Mouse (Mus musculus): ENCODE data around the gene Tceal9. TPM values are rescaled to one million over a fixed set of nuclear protein-coding genes. Genes with fewer than 3 reads are reported as not detected.

Tceal9 gene
- total RNA-seq (2014; fragmentation: Nextera tagmentation) (86.2 and 117 TPM in 2 replicates), total RNA-seq (2017) (259 and 379 TPM in 2 replicates)

DNA sequence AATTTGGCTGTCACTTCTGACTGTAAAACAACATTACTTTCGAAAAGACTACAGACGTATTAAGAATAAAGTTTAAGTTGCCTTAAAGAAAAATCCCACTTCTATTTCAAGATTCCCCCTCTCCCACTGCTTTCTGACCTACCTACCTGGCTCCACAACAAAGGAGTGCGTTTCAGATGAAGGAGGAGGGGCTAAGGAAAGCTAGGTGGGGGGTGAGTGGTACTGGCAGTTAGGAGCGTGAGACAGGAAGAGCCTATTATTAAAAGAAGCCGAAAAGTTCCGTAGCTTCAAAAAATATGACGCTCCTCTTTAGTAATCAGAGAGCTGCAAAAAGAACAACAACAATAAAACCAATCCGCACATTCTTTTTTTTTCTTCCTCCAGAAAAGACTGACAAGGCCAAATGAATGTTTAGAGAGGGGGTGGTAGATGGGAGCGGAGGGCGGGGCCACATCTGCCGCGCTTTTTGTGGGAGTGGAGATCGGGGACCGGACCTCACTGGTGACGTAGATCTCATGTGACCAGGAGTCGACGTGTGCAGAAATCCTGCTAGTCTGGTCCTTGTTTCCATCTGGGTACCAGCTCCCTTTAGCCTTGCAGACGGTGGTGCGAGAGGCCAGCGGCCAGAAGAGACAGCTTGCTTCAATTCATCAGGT is at the start of gene Tceal9:
Gene Tceal9 (plus strand): TSS at position 506 of the 656 bp plus-strand sequence.
- ATAC-seq (replicated peaks; ENCODE audit: low FRiP score, low TSS enrichment, poor library complexity, severe bottlenecking) = peak; percentile 100

DNA sequence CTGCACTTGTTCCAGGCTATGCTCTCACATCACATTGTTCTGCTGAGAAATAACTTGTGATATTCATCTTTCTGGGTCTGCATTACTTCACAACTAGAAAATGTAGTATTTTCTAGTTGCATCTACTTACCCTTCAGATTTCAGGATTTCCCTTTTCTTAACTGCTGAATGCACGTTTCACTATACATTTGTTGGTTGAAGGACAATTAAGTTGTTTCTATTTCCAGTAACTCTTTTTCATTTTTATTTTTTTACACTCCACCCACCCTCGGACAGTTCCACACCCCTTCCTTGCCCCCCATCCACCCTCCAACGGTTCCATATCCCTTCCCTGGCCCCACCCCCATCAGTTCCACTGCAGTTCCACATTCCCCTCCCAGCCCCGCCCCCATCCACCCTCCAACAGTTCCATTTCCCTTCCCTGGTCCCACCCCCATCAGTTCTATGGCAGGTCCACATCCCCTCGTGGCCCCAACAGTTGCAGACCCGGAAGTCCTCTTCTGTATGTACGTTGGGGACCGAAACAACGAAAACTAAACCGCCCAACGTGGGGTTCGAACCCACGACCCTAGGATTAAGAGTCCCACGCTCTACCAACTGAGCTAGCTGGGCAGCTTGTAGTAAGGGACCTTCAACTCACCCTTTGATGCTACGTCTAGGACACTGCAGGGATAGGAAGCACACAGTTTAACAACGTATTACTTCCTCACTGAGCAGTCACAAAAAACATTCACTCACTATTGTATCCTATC is 49.5 kb upstream of the Tceal9 start:
- ATAC-seq (replicated peaks; ENCODE audit: low FRiP score, low TSS enrichment, poor library complexity, severe bottlenecking) = no peak

DNA sequence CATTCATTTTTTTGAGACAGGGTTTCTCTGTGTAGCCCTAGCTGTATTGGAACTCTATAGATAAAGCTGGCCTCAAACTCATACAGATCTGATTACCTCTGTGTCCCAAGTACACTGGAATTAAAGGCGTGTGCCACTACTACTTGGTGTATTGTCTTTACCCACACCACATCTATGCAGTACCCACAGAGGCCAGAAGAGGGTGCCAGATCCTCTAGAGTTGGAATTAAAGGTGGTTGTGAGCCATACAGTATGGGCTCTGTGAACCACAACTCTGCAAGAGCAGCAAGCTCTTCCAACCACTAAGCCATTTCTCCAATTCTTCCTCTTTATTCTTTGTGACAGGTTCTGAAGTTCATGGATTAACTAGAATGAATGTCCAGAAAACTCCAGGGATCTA is 48.0 kb upstream of the Tceal9 start:
- peak; percentile 85 for ATAC-seq (replicated peaks; ENCODE audit: low FRiP score, low TSS enrichment, poor library complexity, severe bottlenecking)

DNA sequence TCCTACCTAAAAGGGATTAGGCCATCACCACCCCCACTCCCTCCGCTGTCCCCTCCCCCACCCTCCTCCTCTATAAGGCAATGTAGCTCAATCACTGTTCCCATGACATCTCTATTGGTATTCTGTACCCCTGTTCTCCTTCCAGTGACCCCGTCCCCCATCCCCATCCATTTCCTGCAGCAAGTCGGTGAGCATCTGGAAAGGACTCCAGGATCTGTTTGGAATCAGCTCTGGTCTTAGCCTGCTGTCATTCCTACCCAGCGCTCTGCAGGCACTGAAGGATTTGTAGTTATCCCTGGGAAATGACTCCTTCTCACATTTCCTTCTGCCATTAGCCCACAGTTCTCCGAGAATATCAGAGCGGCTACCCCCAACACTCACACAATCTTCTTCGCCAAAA is 41.6 kb upstream of the Tceal9 start:
- ATAC-seq (replicated peaks; ENCODE audit: low FRiP score, low TSS enrichment, poor library complexity, severe bottlenecking) = no peak

DNA sequence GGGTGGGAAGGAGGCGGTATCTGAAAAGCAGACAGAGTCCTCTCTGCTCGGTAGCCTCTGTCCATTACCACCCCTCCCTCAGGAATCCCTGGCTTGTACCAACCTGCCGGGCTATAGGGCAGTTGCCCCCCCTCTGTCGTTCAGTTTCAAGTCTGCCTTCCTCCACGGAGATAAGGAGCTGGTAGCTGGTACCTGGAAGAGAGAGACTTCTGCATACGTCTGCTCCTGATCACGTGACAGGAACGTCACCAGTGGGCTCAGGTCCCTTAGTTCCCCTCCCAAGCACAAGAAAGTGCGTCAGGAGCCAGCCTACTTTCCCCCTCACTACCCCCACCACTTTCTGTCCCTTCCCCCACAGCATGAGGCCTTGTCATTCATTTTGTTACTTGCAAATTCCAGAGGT is 41.2 kb upstream of the Tceal9 start, which contains the start of gene Tceal5:
Gene Tceal5 (minus strand): TSS at position 213 of the 403 bp plus-strand sequence.
- no peak; the same call in 1 of the 2 replicates for ATAC-seq (replicated peaks; ENCODE audit: low FRiP score, low TSS enrichment, poor library complexity, severe bottlenecking)

DNA sequence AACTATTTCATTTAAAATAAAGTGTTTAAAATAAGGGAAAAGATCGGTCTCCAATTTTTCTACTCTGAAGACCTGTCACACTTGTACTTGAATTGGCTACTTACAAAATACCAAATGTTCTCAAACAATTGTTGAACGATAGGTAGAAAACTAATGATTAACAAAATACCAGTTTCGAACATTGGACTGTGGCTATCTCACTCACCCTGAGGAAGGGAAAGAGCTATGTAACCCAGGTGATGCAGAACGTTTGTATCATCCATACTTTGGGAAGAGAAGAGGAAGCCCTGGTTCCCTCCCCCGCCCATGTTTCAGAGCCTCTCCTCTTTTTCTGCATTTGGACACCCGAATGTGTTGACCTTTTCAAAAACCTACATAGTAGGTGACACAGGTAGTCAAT is 40.5 kb upstream of the Tceal9 start:
- ATAC-seq (replicated peaks; ENCODE audit: low FRiP score, low TSS enrichment, poor library complexity, severe bottlenecking) = no peak

DNA sequence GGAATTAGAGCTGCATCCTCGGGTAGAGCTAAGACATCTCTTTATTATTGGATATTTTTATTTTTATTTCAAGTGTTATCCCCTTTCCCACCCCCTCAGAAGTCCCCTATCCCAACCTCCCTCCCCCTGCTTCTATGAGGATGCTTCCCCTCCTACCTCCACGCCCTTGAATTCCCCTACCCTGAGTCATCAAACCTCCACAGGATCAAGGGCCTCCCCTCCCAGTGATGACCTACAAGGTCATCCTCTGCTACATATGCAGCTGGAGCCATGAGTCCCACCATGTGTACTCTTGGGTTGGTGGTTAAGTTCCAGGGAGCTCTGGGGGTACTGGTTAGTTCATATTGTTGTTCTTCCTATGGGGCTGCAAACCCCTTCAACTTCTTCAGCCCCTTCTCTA is 31.5 kb upstream of the Tceal9 start:
- no peak for ATAC-seq (replicated peaks; ENCODE audit: low FRiP score, low TSS enrichment, poor library complexity, severe bottlenecking)

DNA sequence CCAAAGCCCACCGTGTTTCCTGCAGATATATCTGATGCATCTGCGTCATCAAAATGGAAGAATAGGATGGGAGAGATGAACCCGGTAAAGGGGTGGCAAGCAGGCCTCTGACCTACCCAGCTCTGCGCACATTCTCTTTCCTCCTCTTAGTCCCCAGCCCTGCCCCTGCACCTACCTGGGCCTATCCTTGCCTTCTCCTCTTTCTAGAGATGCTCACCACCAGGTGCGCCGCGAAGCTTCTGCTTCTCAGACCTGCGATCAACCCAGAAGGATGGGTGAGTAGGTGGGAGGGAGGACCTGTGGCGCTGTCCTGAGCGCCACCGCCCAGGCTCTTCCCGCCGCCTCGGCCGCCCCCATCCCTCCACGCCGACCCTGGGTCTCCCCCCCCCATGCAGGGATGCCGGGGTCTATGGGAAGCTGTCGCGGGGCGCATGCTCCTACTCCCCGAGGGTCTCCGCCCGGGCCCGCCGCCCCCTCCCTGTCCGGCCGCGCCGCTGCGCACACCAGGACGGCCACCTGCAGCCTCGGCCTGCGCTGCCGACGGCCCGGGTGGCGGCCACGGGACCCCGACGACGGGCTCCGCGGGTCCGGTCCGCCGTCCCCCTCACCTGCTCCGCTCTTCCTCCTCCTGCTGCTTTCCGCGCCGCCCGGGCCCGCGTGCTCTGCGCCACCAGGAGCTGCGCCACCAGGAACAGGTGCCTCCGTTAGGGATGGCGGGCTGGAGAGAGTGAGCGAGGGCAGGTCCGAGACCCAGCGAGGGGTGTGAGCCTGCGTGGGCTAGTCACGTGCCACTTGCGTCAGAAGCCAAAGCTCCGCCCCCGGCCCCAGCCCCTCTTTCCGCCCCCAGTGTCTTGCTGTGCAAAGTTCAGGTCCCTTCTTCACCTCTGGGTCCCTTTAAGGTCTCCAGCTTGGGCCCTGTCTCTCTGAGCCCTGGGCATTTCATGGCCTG is 29.9 kb upstream of the Tceal9 start, which contains the start of the genes Tceal7 and Bex1:
Gene Tceal7 (plus strand): TSS at position 51 of the 949 bp plus-strand sequence.
Gene Bex1 (minus strand): TSS at position 785 of the 949 bp plus-strand sequence.
- peak; percentile 77 for ATAC-seq (replicated peaks; ENCODE audit: low FRiP score, low TSS enrichment, poor library complexity, severe bottlenecking)

DNA sequence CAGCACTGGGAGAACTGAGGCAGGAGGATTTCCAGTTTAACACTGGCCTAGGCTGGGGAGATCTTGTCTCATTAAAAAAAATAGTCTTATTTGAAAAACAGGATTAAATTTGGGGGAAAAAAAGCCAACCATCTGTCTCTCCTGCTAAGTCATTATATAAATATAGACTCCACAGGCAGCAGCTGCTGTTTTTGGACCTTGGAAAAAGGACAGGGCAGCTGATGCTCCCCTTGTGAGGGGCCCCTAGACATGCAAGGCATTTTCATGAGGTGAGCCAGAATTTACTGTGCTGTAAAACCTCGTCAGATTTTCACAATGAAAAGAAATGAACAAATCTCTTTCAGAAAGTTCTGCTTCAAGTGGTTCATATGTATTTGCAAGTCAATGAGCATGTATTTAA is 28.6 kb upstream of the Tceal9 start:
- ATAC-seq (replicated peaks; ENCODE audit: low FRiP score, low TSS enrichment, poor library complexity, severe bottlenecking) = no peak

DNA sequence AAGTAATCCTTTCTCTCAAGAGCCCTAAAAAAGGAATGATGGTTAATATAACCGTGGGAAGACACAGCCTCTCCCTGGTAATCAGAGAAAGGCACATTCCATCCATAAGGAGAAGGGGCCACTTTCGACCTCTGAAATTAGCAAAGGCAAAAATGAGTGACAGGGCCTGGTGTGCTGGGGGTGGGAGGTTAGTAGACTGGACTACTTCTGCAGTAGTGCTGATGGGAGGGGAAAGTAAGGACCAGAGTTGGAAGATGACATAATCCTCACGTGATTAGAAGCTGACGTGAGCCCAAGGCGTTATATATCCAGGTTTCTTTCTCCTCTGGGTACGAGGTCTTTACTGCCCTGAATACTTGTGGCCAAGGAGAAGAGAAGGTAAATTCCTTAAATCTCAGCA is 21.2 kb upstream of the Tceal9 start:
- ATAC-seq (replicated peaks; ENCODE audit: low FRiP score, low TSS enrichment, poor library complexity, severe bottlenecking) = no peak

DNA sequence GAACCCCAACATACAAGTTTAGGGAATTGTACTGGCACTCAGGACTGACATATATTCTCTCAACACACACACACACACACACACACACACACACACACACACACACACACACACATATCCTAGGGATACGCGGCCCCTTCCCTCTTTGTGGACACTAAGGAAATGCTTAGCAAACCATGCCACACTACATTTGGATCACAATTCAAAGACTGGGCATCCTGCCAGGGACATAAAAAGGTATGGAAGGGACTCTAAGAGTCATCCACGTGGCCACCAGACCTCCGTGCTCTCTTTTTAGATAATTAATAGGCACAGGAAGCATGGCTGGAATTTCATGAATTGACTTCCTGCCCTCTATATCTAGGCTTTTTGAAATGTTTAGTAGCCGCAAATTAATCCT is 17.1 kb upstream of the Tceal9 start:
- ATAC-seq (replicated peaks; ENCODE audit: low FRiP score, low TSS enrichment, poor library complexity, severe bottlenecking) = no peak

DNA sequence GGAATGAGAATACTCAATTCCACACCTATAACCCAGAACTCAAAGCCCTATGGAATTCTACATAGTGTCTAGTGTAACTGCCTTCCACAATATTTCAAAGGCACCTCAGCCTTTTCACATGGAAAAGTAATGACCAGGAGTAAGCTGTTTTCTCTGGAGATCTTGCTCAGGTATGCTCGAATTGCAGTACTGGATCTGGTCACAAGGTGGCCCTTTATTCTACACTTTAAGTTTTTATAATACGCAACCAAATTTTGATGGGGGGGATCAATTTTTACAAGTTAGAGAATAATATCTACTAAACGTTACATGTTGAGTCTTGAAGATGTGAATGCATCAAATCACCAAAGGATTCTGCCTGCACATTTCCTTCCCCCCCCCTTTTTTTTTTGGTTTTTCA is 6.8 kb upstream of the Tceal9 start:
- no peak for ATAC-seq (replicated peaks; ENCODE audit: low FRiP score, low TSS enrichment, poor library complexity, severe bottlenecking)

DNA sequence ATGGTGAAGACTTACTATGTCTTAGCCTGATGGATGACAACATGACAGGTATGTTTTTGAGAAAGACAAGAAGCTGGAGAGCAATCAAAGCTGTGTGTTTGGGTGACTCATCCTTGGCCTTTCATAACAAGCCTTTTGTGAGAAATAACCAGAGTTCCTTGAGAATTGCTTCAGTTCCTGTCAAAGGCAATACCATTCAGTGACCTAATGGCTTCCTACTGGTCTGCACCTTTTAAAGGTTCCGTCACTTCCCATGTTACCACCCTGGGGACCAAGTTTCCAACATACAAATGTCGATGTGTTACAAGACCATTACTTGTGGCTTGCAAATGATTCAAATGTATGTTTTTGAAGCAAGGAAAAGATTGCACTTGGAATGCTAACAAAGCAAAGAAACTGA is 1.7 kb upstream of the Tceal9 start:
- ATAC-seq (replicated peaks; ENCODE audit: low FRiP score, low TSS enrichment, poor library complexity, severe bottlenecking) = no peak

DNA sequence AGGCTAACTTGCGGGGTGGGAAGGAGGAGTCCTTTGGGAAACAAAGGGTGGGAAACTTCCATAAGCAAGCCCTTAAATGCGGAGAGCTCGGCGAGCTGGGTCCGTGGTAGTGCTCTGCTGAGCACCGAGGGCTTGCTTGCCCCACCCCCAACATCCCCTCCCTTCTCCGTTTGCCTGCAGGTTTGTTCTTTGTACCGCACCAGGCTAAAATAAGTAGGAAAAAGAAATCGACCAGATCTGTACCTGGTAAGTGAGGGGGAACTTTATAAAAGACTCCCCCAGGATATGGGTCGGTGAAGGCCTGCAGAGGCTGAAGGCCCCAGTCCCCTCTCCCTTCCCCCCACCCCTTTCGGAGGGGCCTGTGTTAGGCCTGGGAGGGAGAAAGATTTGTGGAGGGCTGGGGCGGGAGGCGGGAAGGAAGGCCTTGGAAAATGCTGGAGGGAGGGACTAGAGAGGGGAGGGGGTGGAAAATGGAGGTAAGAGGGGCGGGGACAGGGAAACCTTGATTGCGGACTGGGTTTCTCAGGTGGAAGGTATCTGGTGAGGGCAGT is 717 bp downstream of the Tceal9 start:
- peak; percentile 31; the same call in 1 of the 2 replicates for ATAC-seq (replicated peaks; ENCODE audit: low FRiP score, low TSS enrichment, poor library complexity, severe bottlenecking)

DNA sequence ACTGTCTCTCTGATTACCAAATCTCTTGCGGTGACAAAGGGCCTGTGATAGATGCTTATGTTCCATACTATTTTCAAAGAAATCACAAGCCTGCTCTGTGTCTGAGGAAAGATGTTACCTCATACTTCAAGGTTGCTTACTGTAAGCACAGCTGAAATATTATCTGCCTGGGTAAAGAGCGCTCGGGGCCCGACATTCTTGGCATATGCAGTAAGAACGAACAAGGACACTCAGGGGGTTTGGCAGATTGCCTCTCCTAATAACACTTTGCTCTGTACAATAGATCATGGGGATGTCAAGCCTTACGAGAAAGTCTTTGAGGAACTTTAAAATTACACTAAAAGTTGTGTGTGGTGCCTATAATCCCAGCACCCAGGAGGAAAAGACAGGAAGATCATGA is 3.9 kb downstream of the Tceal9 start:
- no peak for ATAC-seq (replicated peaks; ENCODE audit: low FRiP score, low TSS enrichment, poor library complexity, severe bottlenecking)

DNA sequence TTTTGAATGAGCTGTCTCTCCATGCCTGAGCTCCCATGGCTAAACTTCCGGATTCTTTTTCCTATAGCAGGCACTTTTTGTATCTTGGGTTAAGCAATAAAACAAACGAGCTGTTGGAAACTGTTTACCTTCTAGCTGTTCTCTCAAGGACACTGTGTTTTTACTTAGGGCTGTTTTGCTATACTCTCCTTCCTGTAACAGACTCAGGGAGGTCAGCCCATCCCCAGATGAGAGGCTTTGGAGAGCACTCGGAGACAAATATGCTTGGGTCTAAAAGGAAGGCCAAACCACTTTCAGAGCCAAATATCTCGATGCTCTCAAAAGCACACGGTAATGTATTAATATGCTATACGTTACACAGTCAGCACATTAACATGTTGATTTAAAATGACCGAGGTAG is 4.8 kb downstream of the Tceal9 start:
- no peak for ATAC-seq (replicated peaks; ENCODE audit: low FRiP score, low TSS enrichment, poor library complexity, severe bottlenecking)

DNA sequence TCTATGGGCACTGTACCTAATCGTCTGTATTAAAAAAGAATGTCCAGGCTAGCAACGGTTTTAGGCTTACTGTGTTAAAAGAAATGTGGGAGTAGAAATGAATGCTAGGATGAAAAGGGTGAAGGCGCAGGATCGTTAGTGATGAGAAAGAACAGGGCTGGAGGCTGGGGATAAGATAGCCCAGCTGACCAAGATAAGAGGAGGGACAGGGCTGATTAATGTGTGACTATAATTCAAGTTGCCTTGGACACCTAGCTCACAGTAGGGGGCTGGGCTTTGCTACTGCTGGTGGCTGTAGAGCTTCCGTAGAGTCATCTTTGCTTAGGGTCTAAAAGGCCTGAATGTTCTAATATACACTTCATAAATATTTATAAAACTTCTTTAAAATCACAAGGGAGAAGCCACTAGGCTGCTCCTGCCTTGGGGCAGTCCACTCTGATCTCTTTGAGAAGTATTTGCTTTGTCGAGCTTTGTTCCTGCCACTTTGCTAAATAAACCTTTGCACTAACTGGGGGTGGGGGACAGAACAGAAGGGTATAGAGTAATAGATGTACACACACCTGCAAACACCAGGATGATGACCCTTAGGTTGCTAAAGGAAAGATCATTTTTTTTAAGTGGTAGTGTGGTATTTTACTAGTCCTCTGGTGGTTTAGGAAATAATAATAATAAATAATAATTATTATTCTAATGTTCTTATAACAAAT is 7.3 kb downstream of the Tceal9 start:
- ATAC-seq (replicated peaks; ENCODE audit: low FRiP score, low TSS enrichment, poor library complexity, severe bottlenecking) = peak; percentile 93

DNA sequence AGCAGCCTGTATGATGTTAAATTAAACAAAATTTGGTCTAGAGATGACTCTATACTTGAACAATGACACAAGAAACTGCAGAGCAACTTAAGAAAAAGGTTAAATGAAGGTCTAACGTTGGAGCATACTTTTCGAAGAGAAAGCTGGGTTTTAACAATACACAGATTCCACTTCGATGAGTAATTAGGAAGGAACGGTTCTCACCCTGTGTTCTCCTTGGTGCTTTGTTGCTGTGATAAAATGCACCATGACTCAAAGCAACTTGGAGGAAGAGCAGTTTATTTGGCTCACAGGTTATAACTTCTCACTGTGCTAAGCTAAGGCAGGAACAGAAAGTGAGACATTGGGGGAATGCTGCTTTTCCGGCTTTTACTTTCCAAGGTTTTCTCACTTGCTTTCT is 22.8 kb downstream of the Tceal9 start:
- no peak for ATAC-seq (replicated peaks; ENCODE audit: low FRiP score, low TSS enrichment, poor library complexity, severe bottlenecking)

DNA sequence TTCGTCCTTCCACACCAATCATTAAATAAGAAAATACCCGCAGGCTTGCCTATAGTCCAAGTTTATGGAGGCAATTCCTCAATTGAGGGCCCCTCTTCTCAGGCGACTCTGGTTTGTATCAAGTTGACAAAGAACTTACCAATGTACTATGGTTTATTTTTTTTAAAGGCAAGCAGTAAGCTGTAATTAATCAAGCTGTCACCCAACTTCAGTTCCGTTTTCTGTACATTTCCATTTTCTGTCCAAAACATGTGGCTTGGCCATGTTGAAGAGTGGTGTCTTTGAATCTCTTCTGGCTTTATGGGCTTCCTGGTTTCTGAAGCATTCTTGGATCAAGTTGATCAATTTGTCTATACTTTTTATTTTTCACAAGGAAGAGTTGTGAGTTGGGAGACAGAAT is 23.3 kb downstream of the Tceal9 start:
- no peak for ATAC-seq (replicated peaks; ENCODE audit: low FRiP score, low TSS enrichment, poor library complexity, severe bottlenecking)
